Mouse (Mus musculus) heart, embryonic 11.5 days (tissue): ENCODE results near the gene Slc1a2. TPM values are rescaled to one million over a fixed set of nuclear protein-coding genes. Genes with fewer than 3 reads are reported as not detected.

Experiments
- ATAC-seq: fragments of 200-750 bp; cut with Nextera tagmentation; replicated peaks from 2 replicates; pipeline ENCODE4 v1.8.0; 2017; ENCODE audit warnings: moderate library complexity; ENCODE audit not compliant: insufficient number of reproducible peaks, low FRiP score, low TSS enrichment
- H3K27ac ChIP-seq: fragments of 300-500 bp; sonication (generic); 2 replicates; pipeline ENCODE4 v1.5.1; 2014; ENCODE audit warnings: mild to moderate bottlenecking, low read depth, low read length
- H3K27me3 ChIP-seq: fragments of 300-500 bp; sonication (generic); 2 replicates; pipeline ENCODE4 v1.6.1; 2014; ENCODE audit warnings: mild to moderate bottlenecking, low read length, mixed read lengths; ENCODE audit not compliant: control insufficient read depth, insufficient read depth
- H3K36me3 ChIP-seq: fragments of 300-500 bp; sonication (generic); 2 replicates; pipeline ENCODE4 v1.6.1; 2014; ENCODE audit warnings: mild to moderate bottlenecking, low read length, moderate library complexity, mixed read lengths; ENCODE audit not compliant: control insufficient read depth, insufficient read depth
- H3K4me1 ChIP-seq: fragments of 300-500 bp; sonication (generic); 2 replicates; pipeline ENCODE4 v1.6.1; 2014; ENCODE audit warnings: low read length; ENCODE audit not compliant: control insufficient read depth, insufficient read depth
- H3K4me2 ChIP-seq: fragments of 300-500 bp; sonication (generic); 2 replicates; pipeline ENCODE4 v1.6.1; 2014; ENCODE audit warnings: mild to moderate bottlenecking, moderate library complexity
- H3K4me3 ChIP-seq: fragments of 300-500 bp; sonication (generic); 2 replicates; pipeline ENCODE4 v1.5.1; 2014; ENCODE audit warnings: low read depth, low read length
- H3K9ac ChIP-seq: fragments of 300-500 bp; sonication (generic); 2 replicates; pipeline ENCODE4 v1.6.1; 2014; ENCODE audit warnings: mild to moderate bottlenecking, low read depth, low read length, moderate library complexity
- H3K9me3 ChIP-seq: fragments of 300-500 bp; sonication (generic); replicated peaks from 2 replicates; pipeline ENCODE4 v1.6.1; 2016; ENCODE audit warnings: low read length; ENCODE audit not compliant: control insufficient read depth
- WGBS: fragments of 180-500 bp; shearing (Covaris S2); extraction: QIAGEN DNeasy Blood & Tissue Kit; methylation state at CpG from one replicate; pipeline ENCODE4 v1.1.7; 2014; ENCODE audit not compliant: insufficient replicate concordance; 5-methylcytosine and 5-hydroxymethylcytosine counted together
- polyA plus RNA-seq: library from polyadenylated mRNA; unstranded; fragments of >200 nt; fragmentation: Nextera tagmentation; extraction: Ambion mirVana; gene quantifications from 2 replicates; pipeline ENCODE4 v1.2.1, GENCODE M21; 2014

Slc1a2 gene
- polyA plus RNA-seq, 1 experiment from 2014 or later = 0.23 TPM

GRCm38 (mm10) chr2:102749926-102750325, 91.5 kb downstream of the Slc1a2 start:
- H3K9me3 ChIP-seq = no peaks in the 10 kb centered on the region
- ATAC-seq = no peak
- no peaks in the 10 kb centered on the region for H3K27me3 ChIP-seq
- 58% methylated on average over 2 of the region's 2 CpGs for WGBS
- no peaks in the 10 kb centered on the region for H3K36me3 ChIP-seq
- no peak overlapping the region for H3K9ac ChIP-seq
- no peak overlapping the region for H3K4me3 ChIP-seq
- H3K27ac ChIP-seq = no peak overlapping the region
- no peak overlapping the region for H3K4me2 ChIP-seq
- H3K4me1 ChIP-seq = peaks cover 9% of the 10 kb centered on the region

DNA sequence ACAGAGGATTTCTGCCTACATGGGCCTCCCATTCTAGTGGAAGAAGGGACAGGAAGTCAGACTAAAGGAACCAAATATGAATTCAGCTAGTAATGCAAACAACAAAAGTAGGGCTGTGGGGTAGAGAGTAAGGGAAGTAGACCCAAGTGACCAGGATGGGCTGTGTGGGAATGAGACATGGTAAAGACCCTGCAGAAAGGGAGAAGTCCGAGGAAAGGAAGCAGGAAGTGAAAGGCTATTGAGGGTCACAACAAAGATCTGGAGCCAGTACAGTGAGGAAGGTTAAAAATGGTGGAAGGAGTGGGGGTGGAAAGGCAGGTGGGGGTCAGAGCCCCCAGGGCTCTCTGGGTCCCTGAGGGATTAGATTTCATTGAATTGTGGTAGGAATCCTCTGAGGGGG, 93.4 kb downstream of the Slc1a2 start:
- Histone ChIP-seq H3K27me3 (no peaks in the 10 kb centered on the region), H3K27ac (no peak overlapping the region), H3K36me3 (no peaks in the 10 kb centered on the region), H3K9me3 (no peaks in the 10 kb centered on the region), H3K9ac (no peak overlapping the region), H3K4me1 (no peaks in the 10 kb centered on the region), H3K4me3 (no peak overlapping the region), H3K4me2 (no peak overlapping the region)
- ATAC-seq = no peak
- 57% methylated on average over 1 of the region's 1 CpGs for WGBS

GRCm38 (mm10) chr2:102757241-102757860, 98.9 kb downstream of the Slc1a2 start:
- Histone ChIP-seq H3K9ac (no peak overlapping the region), H3K27ac (no peak overlapping the region), H3K4me1 (no peaks in the 10 kb centered on the region), H3K9me3 (no peaks in the 10 kb centered on the region), H3K4me3 (no peak overlapping the region), H3K27me3 (no peaks in the 10 kb centered on the region), H3K4me2 (no peak overlapping the region), H3K36me3 (no peaks in the 10 kb centered on the region)
- 76% methylated on average over 5 of the region's 5 CpGs for WGBS
- ATAC-seq = no peak

- Histone ChIP-seq H3K4me2 (no peak overlapping the region), H3K27ac (no peak overlapping the region), H3K9me3 (no peaks in the 10 kb centered on the region), H3K4me1 (no peaks in the 10 kb centered on the region), H3K9ac (no peak overlapping the region), H3K36me3 (no peaks in the 10 kb centered on the region), H3K27me3 (no peaks in the 10 kb centered on the region), H3K4me3 (no peak overlapping the region)
- no peak for ATAC-seq
- WGBS = 90% methylated on average over 5 of the region's 5 CpGs
Measured at GRCm38 (mm10) chr2:102759479-102759878, 101.0 kb downstream of the Slc1a2 start.

- no peaks in the 10 kb centered on the region for H3K9me3 ChIP-seq
- H3K4me2 ChIP-seq = no peak overlapping the region
- H3K9ac ChIP-seq = no peak overlapping the region
- H3K4me3 ChIP-seq = no peak overlapping the region
- H3K36me3 ChIP-seq = no peaks in the 10 kb centered on the region
- no peaks in the 10 kb centered on the region; the same call in 1 of the 2 replicates for H3K4me1 ChIP-seq
- WGBS = 67% methylated on average over 5 of the region's 5 CpGs
- no peak overlapping the region for H3K27ac ChIP-seq
- H3K27me3 ChIP-seq = no peaks in the 10 kb centered on the region
- ATAC-seq = no peak
Measured at GRCm38 (mm10) chr2:102760284-102761072, 102.0 kb downstream of the Slc1a2 start.

- no peak for ATAC-seq
- no peaks in the 10 kb centered on the region for H3K9me3 ChIP-seq
- H3K27me3 ChIP-seq = no peaks in the 10 kb centered on the region
- WGBS = 73% methylated on average over 3 of the region's 3 CpGs
- no peak overlapping the region for H3K4me3 ChIP-seq
- H3K9ac ChIP-seq = no peak overlapping the region
- no peaks in the 10 kb centered on the region for H3K36me3 ChIP-seq
- no peak overlapping the region for H3K4me2 ChIP-seq
- H3K4me1 ChIP-seq = peaks cover under 1% of the 10 kb centered on the region
- no peak overlapping the region for H3K27ac ChIP-seq
Measured at GRCm38 (mm10) chr2:102763176-102763575, 104.7 kb downstream of the Slc1a2 start.

DNA sequence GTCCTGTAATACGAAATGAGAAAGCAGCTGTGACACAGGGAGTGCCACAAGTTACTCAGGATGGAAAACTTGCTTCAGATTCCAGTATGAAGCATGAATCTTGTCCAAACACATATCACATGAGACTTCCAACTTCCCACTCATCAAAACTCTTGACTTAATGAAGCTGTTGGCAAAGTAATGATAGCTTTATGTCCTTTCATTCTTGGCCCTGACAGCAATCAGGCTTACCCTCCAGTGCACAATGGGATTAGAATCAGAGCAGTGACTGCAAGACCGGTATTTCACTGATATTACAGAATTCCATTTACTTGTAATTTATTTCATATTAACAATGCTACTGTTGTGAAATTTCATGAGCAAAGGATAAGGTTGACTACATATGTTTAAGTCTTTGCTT, 105.5 kb downstream of the Slc1a2 start:
- no peaks in the 10 kb centered on the region for H3K9me3 ChIP-seq
- no peak overlapping the region for H3K4me2 ChIP-seq
- no peak for ATAC-seq
- H3K36me3 ChIP-seq = no peaks in the 10 kb centered on the region
- H3K4me1 ChIP-seq = peaks cover 3% of the 10 kb centered on the region
- no peak overlapping the region for H3K9ac ChIP-seq
- H3K27me3 ChIP-seq = no peaks in the 10 kb centered on the region
- 92% methylated on average over 2 of the region's 2 CpGs for WGBS
- H3K27ac ChIP-seq = no peak overlapping the region
- H3K4me3 ChIP-seq = no peak overlapping the region

DNA sequence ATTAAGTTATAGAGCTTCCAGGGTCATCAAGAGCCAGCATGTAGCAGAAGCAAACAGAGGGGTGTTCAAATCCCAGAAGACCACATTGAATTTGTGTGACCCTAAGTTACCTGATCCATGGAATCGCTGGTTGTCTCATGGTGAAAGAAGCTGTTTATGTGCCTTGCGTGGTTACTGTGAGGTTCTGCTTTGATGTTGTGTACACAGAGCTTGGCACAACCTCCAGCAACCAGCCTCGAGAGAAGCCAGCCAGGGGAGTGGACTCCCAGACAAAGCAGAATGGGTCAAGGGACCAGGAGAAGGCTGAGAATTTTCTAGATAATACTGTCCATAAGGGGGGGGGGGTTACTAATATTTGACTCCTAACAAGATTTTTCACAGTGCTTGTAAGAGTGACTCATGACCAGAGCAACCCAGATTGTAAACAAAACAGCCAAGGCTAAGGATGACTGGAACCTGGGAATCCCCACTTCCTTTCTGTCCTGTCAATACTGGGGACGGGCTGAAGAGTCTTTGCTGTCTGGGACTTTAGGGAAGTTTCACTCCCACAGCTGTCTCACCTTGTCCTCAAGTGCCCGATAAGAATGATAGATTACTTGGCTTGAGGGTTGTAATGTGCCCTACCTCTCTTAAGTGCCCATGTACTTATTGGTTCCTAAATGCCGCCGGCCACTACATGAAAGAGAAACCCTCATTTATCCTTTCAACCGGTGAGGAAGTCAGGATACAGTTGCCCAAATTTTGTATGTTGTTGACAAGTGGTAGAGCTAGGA, 106.3 kb downstream of the Slc1a2 start:
- Histone ChIP-seq H3K4me2 (no peak overlapping the region), H3K9me3 (no peaks in the 10 kb centered on the region), H3K4me1 (peaks cover 3% of the 10 kb centered on the region), H3K4me3 (no peak overlapping the region), H3K27me3 (no peaks in the 10 kb centered on the region), H3K27ac (no peak overlapping the region), H3K9ac (no peak overlapping the region), H3K36me3 (no peaks in the 10 kb centered on the region)
- WGBS = 53% methylated on average over 8 of the region's 8 CpGs
- ATAC-seq = no peak
